Mouse (Mus musculus) CH12.LX (cell line): Measurements from ENCODE around the gene Slc39a9. TPM values are rescaled to one million over a fixed set of nuclear protein-coding genes. Genes with fewer than 3 reads are reported as not detected.

ENCODE experiments used
- DNase-seq: peaks from one replicate; pipeline ENCODE4 v3.0.0-alpha.2; 2013; ENCODE audit errors: extremely low read depth
- H3K27ac ChIP-seq: 2 replicates; pipeline ENCODE4 v1.5.1; 2012; ENCODE audit warnings: low read depth, mild to moderate bottlenecking, control low read depth, moderate library complexity; ENCODE audit not compliant: insufficient read depth
- H3K27me3 ChIP-seq: replicated peaks from 2 replicates; pipeline ENCODE3; 2012; ENCODE audit warnings: inconsistent platforms
- H3K36me3 ChIP-seq, 2 experiments: replicated peaks in 1 of 2; 2 replicates each; pipeline versions ENCODE3 to v1.6.1; 2012; ENCODE audit warnings: inconsistent platforms in 1 of 2, low read length in 1 of 2, mild to moderate bottlenecking in 1 of 2, mixed read lengths in 1 of 2, moderate library complexity in 1 of 2; ENCODE audit not compliant: control insufficient read depth in 1 of 2, insufficient read depth in 1 of 2
- H3K4me1 ChIP-seq, 2 experiments: 2 replicates each; pipeline ENCODE4 v1.6.1; 2012; ENCODE audit warnings: inconsistent platforms in 1 of 2, moderate library complexity in 1 of 2; ENCODE audit not compliant: insufficient read depth in 2 of 2, control insufficient read depth in 1 of 2
- H3K4me2 ChIP-seq: 2 replicates; pipeline ENCODE4 v1.6.1; 2012; ENCODE audit warnings: low read depth, mild to moderate bottlenecking, control low read depth; ENCODE audit not compliant: poor library complexity, insufficient read depth, severe bottlenecking
- H3K4me3 ChIP-seq, 3 experiments: fragments of 150-350 bp in 1 of 3; sonication (generic) in 1 of 3; replicated peaks in 1 of 3; 2 replicates each; pipeline versions ENCODE3 to v1.5.1; 2011 to 2012; ENCODE audit warnings: low read depth in 2 of 3, low read length in 2 of 3, mild to moderate bottlenecking in 2 of 3, moderate library complexity in 2 of 3, control low read depth in 1 of 3, improper control_type of control experiment in 1 of 3, inconsistent platforms in 1 of 3, mixed read lengths in 1 of 3; ENCODE audit not compliant: poor library complexity in 1 of 3
- H3K79me2 ChIP-seq: replicated peaks from 2 replicates; pipeline ENCODE4 v1.6.1; 2012; ENCODE audit warnings: mild to moderate bottlenecking, moderate library complexity; ENCODE audit not compliant: control insufficient read depth, poor library complexity, insufficient read depth, severe bottlenecking; ENCODE audit errors: extremely low read depth
- H3K9ac ChIP-seq: 2 replicates; pipeline ENCODE4 v1.6.1; 2012; ENCODE audit warnings: low read depth, mild to moderate bottlenecking, control low read depth, moderate library complexity; ENCODE audit not compliant: insufficient read depth
- H3K9me3 ChIP-seq: replicated peaks from 2 replicates; pipeline ENCODE3; 2012; ENCODE audit warnings: low read length, inconsistent platforms, mixed read lengths
- BHLHE40 ChIP-seq: IDR thresholded peaks from 2 replicates; pipeline ENCODE4 v1.6.1; 2011; ENCODE audit warnings: mild to moderate bottlenecking, low read depth, low read length, improper control_type of control experiment
- CTCF ChIP-seq, 2 experiments: IDR thresholded peaks in 1 of 2; conservative IDR thresholded peaks in 1 of 2; 2 replicates each; pipeline ENCODE4 v1.5.1; 2011 to 2012; ENCODE audit warnings: low read depth in 2 of 2, low read length in 2 of 2, improper control_type of control experiment in 1 of 2, inconsistent platforms in 1 of 2, mild to moderate bottlenecking in 1 of 2, moderate library complexity in 1 of 2
- GABPA ChIP-seq: IDR thresholded peaks from 2 replicates; pipeline ENCODE4 v1.6.1; 2012; ENCODE audit warnings: low read depth, low read length, improper control_type of control experiment, inconsistent platforms; ENCODE audit not compliant: insufficient replicate concordance
- HCFC1 ChIP-seq: IDR thresholded peaks from 2 replicates; pipeline ENCODE4 v1.6.1; 2012; ENCODE audit warnings: low read depth, mild to moderate bottlenecking, inconsistent platforms, low read length, improper control_type of control experiment
- KAT2A ChIP-seq: IDR thresholded peaks from 2 replicates; pipeline ENCODE4 v1.6.1; 2012; ENCODE audit warnings: low read length, improper control_type of control experiment, inconsistent platforms; ENCODE audit not compliant: insufficient replicate concordance
- MAX ChIP-seq: IDR thresholded peaks from 2 replicates; pipeline ENCODE4 v1.6.1; 2011; ENCODE audit warnings: low read length, improper control_type of control experiment
- MEF2A ChIP-seq: IDR thresholded peaks from 2 replicates; pipeline ENCODE4 v1.6.1; 2014; ENCODE audit warnings: low read depth, mild to moderate bottlenecking, inconsistent platforms, low read length, improper control_type of control experiment, borderline replicate concordance
- MXI1 ChIP-seq: IDR thresholded peaks from 2 replicates; pipeline ENCODE4 v1.6.1; 2011; ENCODE audit warnings: mild to moderate bottlenecking, low read depth, low read length, improper control_type of control experiment
- MYC ChIP-seq: IDR thresholded peaks from 2 replicates; pipeline ENCODE4 v1.6.1; 2011; ENCODE audit warnings: low read depth, mild to moderate bottlenecking, improper control_type of control experiment, low read length
- RAD21 ChIP-seq: IDR thresholded peaks from 2 replicates; pipeline ENCODE4 v1.6.1; 2011; ENCODE audit warnings: low read depth, mild to moderate bottlenecking, low read length, improper control_type of control experiment, moderate library complexity
- SMC3 ChIP-seq: IDR thresholded peaks from 2 replicates; pipeline ENCODE4 v1.6.1; 2011; ENCODE audit warnings: low read depth, low read length, improper control_type of control experiment
- TBP ChIP-seq: conservative IDR thresholded peaks from 2 replicates; pipeline ENCODE4 v1.6.1; 2011; ENCODE audit warnings: low read depth, low read length, improper control_type of control experiment
- TCF12 ChIP-seq: IDR thresholded peaks from 2 replicates; pipeline ENCODE4 v1.6.1; 2014; ENCODE audit warnings: low read depth, mild to moderate bottlenecking, inconsistent platforms, low read length, improper control_type of control experiment
- UBTF ChIP-seq: IDR thresholded peaks from 2 replicates; pipeline ENCODE4 v1.6.1; 2012; ENCODE audit warnings: low read depth, mild to moderate bottlenecking, inconsistent platforms, low read length, improper control_type of control experiment, moderate library complexity
- dilution Hi-C: fragments of 300-500 bp; cut with MboI; formaldehyde crosslinking; loops from 2 replicates; pipeline ENCODE4 v1.14.3; 2020; ENCODE audit warnings: low sequenced_read_pairs; ENCODE audit not compliant: extremely low pct_unique_long_range_greater_than_20kb, extremely low pct_ligation_motif_present
- in situ Hi-C: fragments of 300-500 bp; cut with MboI; formaldehyde crosslinking; loops from 3 replicates; pipeline ENCODE4 v1.14.3; 2019; ENCODE audit warnings: low sequenced_read_pairs, low pct_ligation_motif_present, low pct_unique_long_range_greater_than_20kb, mixed read lengths
- polyA plus RNA-seq: library from polyadenylated mRNA; unstranded; fragments of >175 nt; gene quantifications from 2 replicates; pipeline ENCODE4 v1.2.1, GENCODE M21; 2012; ENCODE audit warnings: low read depth; ENCODE audit not compliant: insufficient read length
- total RNA-seq, 2 experiments: library from RNA; depleted of rRNA; stranded (reverse); fragments of 300-350 nt in 1 of 2; fragments of >200 nt in 1 of 2; gene quantifications; 2 replicates each; pipeline ENCODE4 v1.2.3; 2012 to 2014

Slc39a9 gene
- total and polyA plus RNA-seq, 3 experiments: 8.0 to 17.1 (median 9.1) TPM

GRCm38 (mm10) chr12:80681340-80681739 lies 37.7 kb downstream of the Slc39a9 start:
- dilution Hi-C loops (no loop called here), in situ Hi-C loops (no loop called here)
- Histone ChIP-seq H3K9ac (no peak overlapping the region), H3K36me3 (peaks cover 19 to 51% of the 10 kb centered on the region in 2 experiments), H3K4me2 (no peak overlapping the region), H3K9me3 (no peaks in the 10 kb centered on the region), H3K79me2 (no peaks in the 10 kb centered on the region), H3K4me3 (no peak overlapping the region), H3K27me3 (no peaks in the 10 kb centered on the region), H3K27ac (no peak overlapping the region), H3K4me1 (no peaks in the 10 kb centered on the region)
- no peak for TF ChIP-seq HCFC1
- peak; percentile 41 to 67; a peak in 3 of 4 replicates for TF ChIP-seq CTCF (conservative IDR thresholded peaks at IDR 0.05 in 1 of 2, IDR thresholded peaks at IDR 0.05 in 1 of 2; ENCODE audit: low read depth in 2 of 2, low read length in 2 of 2)
- no peak for TF ChIP-seq MEF2A
- TF ChIP-seq TCF12: no peak
- TF ChIP-seq MYC: no peak
- TF ChIP-seq RAD21: peak; percentile 23
- TF ChIP-seq SMC3: peak; percentile 35
- no peak for TF ChIP-seq MXI1
- TF ChIP-seq UBTF: no peak
- peak; percentile 22 for DNase-seq

- H3K4me1 ChIP-seq: peaks cover 3 to 7% of the 10 kb centered on the region in 2 experiments; a peak in 1 of 4 replicates
- in situ Hi-C loops (no loop called here), dilution Hi-C loops (no loop called here)
- no peak overlapping the region for H3K9ac ChIP-seq
- no peak for DNase-seq
- H3K79me2 ChIP-seq: no peaks in the 10 kb centered on the region
- no peak for TF ChIP-seq SMC3
- no peak for TF ChIP-seq RAD21
- no peak for TF ChIP-seq BHLHE40
- TF ChIP-seq KAT2A: no peak
- no peak for TF ChIP-seq TBP
- no peak for TF ChIP-seq GABPA
- no peaks in the 10 kb centered on the region for H3K27me3 ChIP-seq
- H3K4me3 ChIP-seq: no peak overlapping the region
- H3K4me2 ChIP-seq: no peak overlapping the region
- H3K36me3 ChIP-seq: peaks cover 10 to 34% of the 10 kb centered on the region in 2 experiments
- no peak overlapping the region for H3K27ac ChIP-seq
- H3K9me3 ChIP-seq: no peaks in the 10 kb centered on the region
These were observed 39.9 kb downstream of the Slc39a9 start for GRCm38 (mm10) chr12:80683554-80683953.

- no peak overlapping the region for H3K27ac ChIP-seq
- no peak for TF ChIP-seq MAX
- H3K79me2 ChIP-seq: no peaks in the 10 kb centered on the region
These were observed 40.6 kb downstream of the Slc39a9 start for GRCm38 (mm10) chr12:80684316-80684715.

More at GRCm38 (mm10) chr12:80684316-80684715, 40.6 kb downstream of the Slc39a9 start:
- H3K9me3 ChIP-seq: no peaks in the 10 kb centered on the region
- peaks cover 3 to 7% of the 10 kb centered on the region in 2 experiments; a peak in 1 of 4 replicates for H3K4me1 ChIP-seq
- H3K27me3 ChIP-seq: no peaks in the 10 kb centered on the region
- dilution Hi-C loops (no loop called here), in situ Hi-C loops (no loop called here)
- H3K36me3 ChIP-seq: peaks cover 8 to 28% of the 10 kb centered on the region in 2 experiments
- H3K4me2 ChIP-seq: no peak overlapping the region
- H3K4me3 ChIP-seq: no peak overlapping the region
- no peak for DNase-seq
- H3K9ac ChIP-seq: no peak overlapping the region
